Mouse (Mus musculus) erythroblast, embryonic 14.5 days (primary cell): ENCODE measurements around the gene Lilra6. TPM values are rescaled to one million over a fixed set of nuclear protein-coding genes. Genes with fewer than 3 reads are reported as not detected.

Experiments
- polyA plus RNA-seq: library from polyadenylated mRNA; stranded (reverse); fragments of >175 nt; gene quantifications from 2 replicates; pipeline ENCODE4 v1.2.3, GENCODE M21; 2012

Lilra6 gene
- polyA plus RNA-seq, 1 experiment, result not detected

Other genes starting within 250 kb of the Lilra6 start
- 1.0 and 1.3 TPM in 2 replicates for gene Leng1, start 249.7 kb downstream of the Lilra6 start, polyA plus RNA-seq
- 0.05 and 0.12 TPM in 2 replicates for gene Tmc4, start 237.9 kb downstream of the Lilra6 start, polyA plus RNA-seq
- gene Tsen34, start 222.6 kb downstream of the Lilra6 start, polyA plus RNA-seq, result 0.70 and 1.0 TPM in 2 replicates
- gene Mboat7, start 222.0 kb downstream of the Lilra6 start, polyA plus RNA-seq, result 0.58 and 0.73 TPM in 2 replicates
- 81.2 and 118 TPM in 2 replicates for gene Rps9, start 211.5 kb downstream of the Lilra6 start, polyA plus RNA-seq
- gene Pirb, start 195.1 kb downstream of the Lilra6 start, polyA plus RNA-seq, result 0.03 TPM in 1 of 2 replicates, not detected in the other
- gene Gm15448, start 89.8 kb downstream of the Lilra6 start, polyA plus RNA-seq, result not detected in 2 replicates
- not detected in 2 replicates for gene Pira2, start 70.5 kb downstream of the Lilra6 start, polyA plus RNA-seq
- not detected in 2 replicates for gene Gm14548, start 17.4 kb downstream of the Lilra6 start, polyA plus RNA-seq
- not detected in 2 replicates for gene Lair1, start 147.7 kb upstream of the Lilra6 start, polyA plus RNA-seq
- gene Ttyh1, start 203.9 kb upstream of the Lilra6 start, polyA plus RNA-seq, result not detected in 2 replicates
- 20.2 and 21.2 TPM in 2 replicates for gene Leng8, start 221.5 kb upstream of the Lilra6 start, polyA plus RNA-seq
- 0.04 and 0.07 TPM in 2 replicates for gene Leng9, start 234.9 kb upstream of the Lilra6 start, polyA plus RNA-seq
- gene Cdc42ep5, start 249.4 kb upstream of the Lilra6 start, polyA plus RNA-seq, result 0.14 and 0.25 TPM in 2 replicates